Mouse (Mus musculus) hindbrain, embryonic 12.5 days (tissue): Measurements from ENCODE around the gene Gcn1l1. TPM values are rescaled to one million over a fixed set of nuclear protein-coding genes. Genes with fewer than 3 reads are reported as not detected.
"Not testable (repeated sequence)": the region's sequence is repeated elsewhere in the genome, so short reads cannot be mapped to it uniquely, and the experiment has no call there.

Source experiments
- ATAC-seq: fragments of 200-750 bp; cut with Nextera tagmentation; 2 replicates; pipeline ENCODE4 v1.8.0; 2017; ENCODE audit warnings: moderate TSS enrichment; ENCODE audit not compliant: low FRiP score
- H3K27ac ChIP-seq: fragments of 300-500 bp; sonication (generic); 2 replicates; pipeline ENCODE4 v1.5.1; 2016; ENCODE audit warnings: mild to moderate bottlenecking
- H3K27me3 ChIP-seq: fragments of 300-500 bp; sonication (generic); 2 replicates; pipeline ENCODE4 v1.6.1; 2016; ENCODE audit warnings: mild to moderate bottlenecking
- H3K36me3 ChIP-seq: fragments of 300-500 bp; sonication (generic); 2 replicates; pipeline ENCODE4 v1.6.1; 2016; ENCODE audit warnings: mild to moderate bottlenecking
- H3K4me1 ChIP-seq: fragments of 300-500 bp; sonication (generic); 2 replicates; pipeline ENCODE4 v1.6.1; 2016
- H3K4me2 ChIP-seq: fragments of 300-500 bp; sonication (generic); replicated peaks from 2 replicates; pipeline ENCODE4 v1.6.1; 2016; ENCODE audit warnings: mild to moderate bottlenecking
- H3K4me3 ChIP-seq: fragments of 300-500 bp; sonication (generic); 2 replicates; pipeline ENCODE4 v1.5.1; 2016; ENCODE audit warnings: mild to moderate bottlenecking
- H3K9ac ChIP-seq: fragments of 300-500 bp; sonication (generic); 2 replicates; pipeline ENCODE4 v1.6.1; 2016; ENCODE audit warnings: mild to moderate bottlenecking, moderate library complexity
- H3K9me3 ChIP-seq: fragments of 300-500 bp; sonication (generic); replicated peaks from 2 replicates; pipeline ENCODE4 v1.6.1; 2016; ENCODE audit warnings: mild to moderate bottlenecking
- WGBS: fragments of 180-500 bp; shearing (Covaris S2); methylation state at CpG from one replicate; pipeline ENCODE4 v1.1.7; 2016; 5-methylcytosine and 5-hydroxymethylcytosine counted together
- polyA plus RNA-seq: library from polyadenylated mRNA; unstranded; fragments of >200 nt; fragmentation: Nextera tagmentation; extraction: Ambion mirVana; gene quantifications from 2 replicates; pipeline ENCODE4 v1.2.1, GENCODE M21; 2016

The Gcn1l1 gene
- polyA plus RNA-seq = 57.6 and 62.5 TPM in 2 replicates

DNA sequence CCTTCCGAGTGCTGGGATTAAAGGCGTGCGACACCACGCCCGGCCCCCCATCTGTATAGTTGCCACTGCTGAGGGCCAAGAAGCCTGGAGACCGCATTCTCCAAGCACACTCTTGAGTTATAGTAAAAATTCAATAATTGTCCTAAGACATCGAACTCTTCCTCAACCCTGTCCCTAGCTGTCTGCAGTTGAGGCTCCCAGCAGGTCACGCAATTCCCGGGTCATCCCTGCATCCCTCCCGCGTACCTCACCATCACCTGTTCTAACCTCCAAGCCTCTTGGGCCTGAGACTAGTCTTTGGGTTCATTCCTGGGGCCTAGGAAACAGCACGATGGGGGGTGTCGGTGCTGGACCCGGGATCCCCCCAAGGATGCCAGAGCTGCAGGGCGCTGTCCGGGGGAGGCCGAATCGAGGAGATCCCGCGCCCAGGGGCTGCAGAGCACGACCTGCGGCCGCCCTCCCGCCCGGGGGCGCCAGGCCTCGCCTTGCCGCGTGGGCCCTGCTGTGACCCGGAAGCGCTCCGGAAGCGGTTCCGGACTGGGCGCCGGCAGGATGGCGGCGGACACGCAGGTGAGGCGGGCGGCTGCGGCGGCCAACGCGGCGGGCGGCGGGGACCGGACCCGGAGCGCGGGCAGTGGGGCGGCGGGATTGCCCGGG, at the start of gene Gcn1l1:
Gene Gcn1l1, plus strand, starts transcription at position 518 of the 657 bp plus-strand sequence.
- H3K36me3 ChIP-seq = peaks cover 27% of the 10 kb centered on the region
- ATAC-seq = peak; percentile 83
- 2% methylated on average over 44 of the region's 55 CpGs for WGBS

DNA sequence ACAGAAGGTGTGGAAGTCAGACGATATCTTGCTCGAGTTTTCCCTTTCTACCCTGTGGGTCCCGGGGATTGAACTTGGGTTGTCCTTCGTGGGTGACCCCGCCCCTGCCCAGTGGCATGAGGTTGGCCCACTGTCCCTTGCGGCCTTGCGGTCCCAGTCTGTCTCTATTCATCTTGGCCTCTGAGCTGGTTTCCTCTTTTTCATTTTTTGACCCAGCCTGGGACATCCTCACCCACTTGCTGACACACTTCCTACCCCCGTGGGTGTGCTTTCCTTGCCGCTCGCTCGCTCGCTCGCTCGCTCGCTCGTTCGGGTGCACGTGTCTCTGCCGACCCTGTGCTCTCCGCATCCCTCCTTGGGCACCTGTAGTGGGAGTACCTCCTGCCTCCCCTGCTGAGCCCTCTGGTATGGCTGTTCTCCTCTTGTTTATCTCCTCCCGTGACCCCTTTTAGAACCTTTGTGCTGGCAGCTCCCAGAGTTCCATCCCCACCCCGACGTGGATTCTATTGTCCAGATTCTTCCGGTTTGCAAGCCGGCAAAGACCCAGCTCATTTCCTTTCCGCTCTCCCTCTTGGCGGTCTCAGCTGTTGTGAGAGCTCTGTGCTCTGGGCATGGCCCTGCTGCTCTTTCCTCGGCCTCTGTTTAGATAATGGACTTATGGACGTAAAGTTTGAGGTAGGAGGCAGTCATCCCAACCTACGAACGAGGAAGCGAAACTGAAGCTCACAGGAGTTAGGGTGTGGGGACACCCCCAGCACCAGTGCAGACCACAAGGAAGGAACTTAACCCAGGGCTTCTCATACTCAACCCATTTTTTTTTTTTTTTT, 48.8 kb upstream of the Gcn1l1 start:
- Histone ChIP-seq H3K9me3 (no peaks in the 10 kb centered on the region), H3K4me1 (peaks cover 17% of the 10 kb centered on the region), H3K27ac (no peak overlapping the region), H3K9ac (no peak overlapping the region), H3K4me3 (no peak overlapping the region), H3K4me2 (no peak overlapping the region), H3K36me3 (no peaks in the 10 kb centered on the region), H3K27me3 (no peaks in the 10 kb centered on the region)
- WGBS = 82% methylated on average over 32 of the region's 32 CpGs
- ATAC-seq = no peak

More for the DNA sequence above, at the start of gene Gcn1l1:
- Histone ChIP-seq H3K9me3 (no peaks in the 10 kb centered on the region), H3K27ac (peak within 1 kb of the TSS; percentile 79), H3K27me3 (no peaks in the 10 kb centered on the region), H3K4me2 (peak within 1 kb of the TSS; percentile 81), H3K9ac (peak within 1 kb of the TSS; percentile 94), H3K4me3 (peak within 1 kb of the TSS; percentile 97), H3K4me1 (peaks cover 30% of the 10 kb centered on the region)

DNA sequence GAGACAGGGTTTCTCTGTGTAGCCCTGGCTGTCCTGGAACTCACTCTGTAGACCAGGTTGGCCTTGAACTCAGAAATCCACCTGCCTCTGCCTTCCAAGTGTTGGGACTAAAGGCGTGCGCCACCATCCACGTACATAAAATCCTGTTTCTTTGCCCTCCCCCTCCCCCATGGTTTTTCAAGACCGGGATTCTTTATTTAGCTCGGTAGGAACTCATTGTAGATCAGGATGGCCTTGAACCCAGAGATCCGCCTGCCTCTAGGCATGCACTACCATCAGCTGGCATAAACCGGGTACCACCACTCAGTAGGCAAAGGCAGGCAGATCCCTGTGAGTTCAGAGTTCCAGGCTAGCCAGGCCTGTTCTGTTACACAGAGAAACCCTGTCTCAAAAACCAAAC, 48.1 kb upstream of the Gcn1l1 start:
- no peaks in the 10 kb centered on the region for H3K9me3 ChIP-seq
- H3K4me1 ChIP-seq = peaks cover 21% of the 10 kb centered on the region
- H3K4me2 ChIP-seq = no peak overlapping the region
- H3K27me3 ChIP-seq = no peaks in the 10 kb centered on the region
- no peak overlapping the region for H3K4me3 ChIP-seq
- no peak overlapping the region for H3K27ac ChIP-seq
- no peak overlapping the region for H3K9ac ChIP-seq
- no peaks in the 10 kb centered on the region for H3K36me3 ChIP-seq
- ATAC-seq = no peak
- 90% methylated on average over 7 of the region's 7 CpGs for WGBS

DNA sequence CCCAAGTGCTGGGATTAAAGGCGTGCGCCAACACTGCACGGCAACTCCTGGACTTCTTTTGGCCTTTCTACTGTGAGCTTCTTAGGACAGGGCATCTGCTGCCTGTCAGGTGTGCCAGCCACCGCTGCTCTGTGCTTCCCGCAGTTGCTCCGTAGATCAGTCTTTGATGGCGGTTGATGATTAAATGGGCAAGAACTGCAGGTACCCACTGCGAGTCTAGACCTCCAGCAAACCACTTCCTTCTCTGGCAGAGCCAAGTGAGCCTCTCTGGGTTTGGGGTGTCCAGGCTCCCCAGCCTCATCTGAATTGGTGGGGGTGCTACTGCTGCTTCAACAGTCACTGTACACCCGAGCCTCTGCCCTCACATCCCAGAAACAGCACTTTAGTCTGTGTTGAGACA, 47.6 kb upstream of the Gcn1l1 start:
- H3K4me2 ChIP-seq = no peak overlapping the region
- no peaks in the 10 kb centered on the region for H3K36me3 ChIP-seq
- H3K27ac ChIP-seq = no peak overlapping the region
- H3K4me1 ChIP-seq = peaks cover 24% of the 10 kb centered on the region
- no peak overlapping the region for H3K9ac ChIP-seq
- no peaks in the 10 kb centered on the region for H3K9me3 ChIP-seq
- H3K4me3 ChIP-seq = no peak overlapping the region
- ATAC-seq = no peak
- no peaks in the 10 kb centered on the region for H3K27me3 ChIP-seq
- WGBS = 94% methylated on average over 9 of the region's 9 CpGs

DNA sequence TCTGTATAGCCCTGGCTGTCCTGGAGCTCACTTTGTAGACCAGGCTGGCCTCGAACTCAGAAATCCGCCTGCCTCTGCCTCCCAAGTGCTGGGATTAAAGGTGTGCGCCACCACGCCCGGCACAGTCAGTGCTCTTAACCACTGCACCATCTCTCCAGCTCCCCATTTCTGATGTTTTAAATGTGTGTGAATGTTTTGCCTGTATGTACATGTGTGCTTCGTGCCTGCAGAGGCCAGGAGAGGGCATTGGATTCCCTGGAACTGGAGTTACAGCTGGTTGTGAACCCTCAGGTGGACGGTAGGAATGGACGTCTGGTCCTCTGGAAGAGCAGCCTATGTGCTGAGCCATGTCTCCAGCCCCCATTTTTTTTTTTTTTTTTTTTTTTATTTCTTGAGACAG, 46.8 kb upstream of the Gcn1l1 start:
- H3K27me3 ChIP-seq = not testable (repeated sequence)
- peaks cover 28% of the 10 kb centered on the region for H3K4me1 ChIP-seq

DNA sequence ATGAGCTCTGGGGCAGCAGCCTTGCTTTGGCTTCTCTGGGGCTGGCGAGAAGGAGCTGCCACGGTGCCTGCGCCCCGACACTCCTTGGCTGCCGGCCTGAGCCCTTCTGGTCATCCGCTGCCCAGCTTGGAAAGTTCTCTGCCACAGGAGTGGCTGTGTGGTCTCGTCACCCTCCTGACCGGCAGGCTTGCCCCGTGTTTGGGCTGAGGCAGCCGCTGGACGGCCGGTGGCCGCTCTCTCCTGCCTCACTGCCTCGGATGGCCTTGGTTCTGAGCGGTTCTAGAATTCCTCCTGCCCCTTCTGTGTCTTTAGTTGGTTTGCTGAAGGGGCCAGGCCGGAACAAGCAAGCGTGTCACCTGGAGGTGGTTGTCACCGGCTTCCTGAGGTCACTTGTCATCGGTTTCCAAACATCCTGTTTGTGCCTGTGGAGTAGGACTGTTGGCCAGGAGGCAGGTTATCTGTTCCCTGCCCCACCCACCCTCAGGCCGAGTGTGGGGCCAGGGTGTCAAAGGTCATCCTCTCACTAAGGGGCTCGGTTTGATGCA, 44.7 kb upstream of the Gcn1l1 start:
- WGBS = 68% methylated on average over 21 of the region's 21 CpGs
- ATAC-seq = no peak

More for the DNA sequence above, 46.8 kb upstream of the Gcn1l1 start:
- not testable (repeated sequence) for H3K4me2 ChIP-seq, H3K4me3 ChIP-seq, H3K9me3 ChIP-seq, ATAC-seq, H3K36me3 ChIP-seq, H3K27ac ChIP-seq, H3K9ac ChIP-seq
- WGBS = 88% methylated on average over 8 of the region's 8 CpGs

DNA sequence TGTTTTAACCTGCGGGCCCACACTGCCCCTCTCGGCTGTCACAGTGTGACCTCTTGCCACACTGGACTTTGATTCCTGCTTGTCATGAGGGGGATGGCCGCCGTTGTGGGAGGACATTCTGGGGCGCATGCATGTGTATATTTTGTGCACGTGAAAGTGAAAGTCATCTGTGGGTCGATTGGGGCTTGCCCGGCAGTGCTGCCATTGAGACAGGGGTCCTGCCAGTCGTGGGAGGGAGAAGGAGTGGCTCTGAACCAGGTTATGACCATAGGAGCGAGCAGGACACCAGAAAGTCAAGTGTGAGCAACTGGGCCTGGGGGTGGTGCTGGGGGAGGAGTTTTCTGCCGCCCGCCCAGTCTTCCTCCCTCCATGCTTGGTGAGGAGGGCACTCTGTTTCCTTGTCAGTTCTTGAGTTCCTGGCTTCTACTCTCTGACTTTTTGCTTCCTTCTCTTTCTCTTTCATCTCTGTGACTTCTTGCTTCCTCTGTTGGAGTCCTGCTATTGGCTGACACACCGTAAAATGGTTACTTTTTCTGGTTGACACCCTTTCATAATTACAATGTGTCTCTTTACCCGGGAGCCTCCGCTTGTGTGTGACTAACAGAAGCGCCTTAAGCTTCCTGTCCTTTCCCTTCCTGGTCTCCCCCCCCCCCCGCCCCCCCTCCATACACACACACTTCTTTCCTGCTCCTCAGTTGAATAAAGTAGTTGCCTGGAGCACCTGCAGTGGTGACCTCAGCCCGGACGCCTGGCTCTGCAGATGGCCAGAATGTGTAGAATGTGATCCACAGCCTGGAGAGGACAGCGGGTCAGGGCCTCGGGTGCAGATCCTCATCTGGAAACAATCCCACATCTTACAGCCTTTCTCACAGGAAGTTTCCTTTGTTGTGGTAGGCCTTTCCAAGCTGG, 43.2 kb upstream of the Gcn1l1 start:
- Histone ChIP-seq H3K27me3 (no peaks in the 10 kb centered on the region), H3K4me1 (peaks cover 37% of the 10 kb centered on the region), H3K27ac (peak overlapping the region; percentile 23; the same call in 1 of the 2 replicates), H3K4me2 (no peak overlapping the region), H3K9ac (0 out of 2 replicates have a peak overlapping the region, but pooled peaks have one; percentile 8), H3K9me3 (no peaks in the 10 kb centered on the region), H3K4me3 (no peak overlapping the region), H3K36me3 (no peaks in the 10 kb centered on the region)
- WGBS = 70% methylated on average over 20 of the region's 21 CpGs
- ATAC-seq = no peak

More for the DNA sequence above, 44.7 kb upstream of the Gcn1l1 start:
- Histone ChIP-seq H3K4me3 (no peak overlapping the region), H3K9me3 (no peaks in the 10 kb centered on the region), H3K4me2 (no peak overlapping the region), H3K4me1 (peaks cover 35% of the 10 kb centered on the region), H3K9ac (no peak overlapping the region), H3K36me3 (no peaks in the 10 kb centered on the region), H3K27me3 (no peaks in the 10 kb centered on the region), H3K27ac (no peak overlapping the region)

DNA sequence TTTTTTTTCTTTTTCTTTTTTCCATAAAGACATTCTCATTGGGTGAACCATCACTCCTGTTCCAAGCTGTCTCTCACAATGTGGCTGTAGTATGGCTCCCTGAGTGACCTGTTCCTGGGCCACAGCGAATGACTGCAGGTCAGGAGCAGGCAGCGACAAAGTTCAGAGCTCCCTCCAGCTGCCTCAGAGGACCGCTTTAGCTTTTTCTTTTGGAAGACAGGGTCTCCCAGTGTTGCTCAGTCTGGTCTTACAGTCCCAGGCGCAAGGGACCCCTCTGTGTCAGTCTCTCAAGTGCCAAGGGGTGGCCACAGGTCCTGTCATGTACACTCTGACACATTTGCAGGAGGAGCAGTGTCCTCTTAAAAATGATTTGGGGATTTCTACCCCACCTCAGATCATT, 42.5 kb upstream of the Gcn1l1 start:
- Histone ChIP-seq H3K27ac (no peak overlapping the region), H3K4me2 (no peak overlapping the region), H3K36me3 (no peaks in the 10 kb centered on the region), H3K4me1 (peaks cover 37% of the 10 kb centered on the region), H3K27me3 (no peaks in the 10 kb centered on the region), H3K9me3 (no peaks in the 10 kb centered on the region), H3K4me3 (no peak overlapping the region), H3K9ac (no peak overlapping the region)
- no peak for ATAC-seq
- 75% methylated on average over 4 of the region's 4 CpGs for WGBS

DNA sequence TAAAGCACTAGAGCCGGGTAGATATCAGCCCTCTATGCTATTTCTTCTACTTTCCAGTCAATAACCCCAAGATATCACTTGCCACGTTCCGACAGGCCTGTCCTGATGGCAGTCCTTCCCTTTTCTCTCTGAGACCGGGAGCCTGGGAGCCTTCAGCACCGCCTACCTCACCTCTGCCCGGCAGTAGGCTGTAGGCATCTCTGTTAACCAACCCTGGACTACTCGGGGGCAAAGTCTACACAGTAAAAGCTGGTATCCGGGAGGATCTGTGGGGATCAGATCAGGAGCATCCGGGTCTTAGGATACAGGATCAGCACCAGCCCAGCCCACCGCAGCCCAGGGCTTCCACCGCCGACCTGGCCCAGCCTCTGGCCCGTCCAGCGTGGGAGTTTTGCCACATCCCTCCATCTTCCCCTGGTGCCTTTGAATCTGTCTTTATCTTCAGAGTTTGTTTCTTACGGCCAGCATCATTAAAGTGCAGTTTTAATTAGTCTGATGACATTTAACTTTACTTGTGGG, 42.0 kb upstream of the Gcn1l1 start:
- Histone ChIP-seq H3K27me3 (no peaks in the 10 kb centered on the region), H3K9ac (no peak overlapping the region), H3K36me3 (no peaks in the 10 kb centered on the region), H3K4me3 (no peak overlapping the region), H3K4me2 (no peak overlapping the region), H3K4me1 (peaks cover 37% of the 10 kb centered on the region), H3K27ac (no peak overlapping the region), H3K9me3 (no peaks in the 10 kb centered on the region)
- WGBS = 73% methylated on average over 15 of the region's 15 CpGs
- ATAC-seq = no peak

DNA sequence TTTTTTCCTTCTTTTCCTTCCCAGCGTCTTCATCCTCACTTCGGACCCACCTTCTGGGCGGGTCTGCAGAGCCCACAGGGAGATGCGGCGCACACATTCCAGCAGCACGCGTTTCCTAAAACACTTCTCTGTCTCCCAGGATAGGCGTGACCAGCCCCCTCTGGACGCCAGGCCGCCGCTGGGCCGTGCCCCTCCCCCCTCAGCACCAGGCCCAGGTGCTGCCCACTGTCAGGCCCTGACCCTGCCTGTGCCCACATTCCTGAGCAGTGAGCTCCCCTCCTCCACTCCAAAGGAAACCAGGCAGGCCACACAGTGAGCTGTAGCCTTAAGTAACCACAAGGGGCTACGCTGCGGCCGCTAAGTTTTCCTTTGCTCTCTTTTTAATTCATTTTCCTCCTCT, 41.1 kb upstream of the Gcn1l1 start:
- ATAC-seq = no peak
- no peaks in the 10 kb centered on the region for H3K36me3 ChIP-seq
- H3K4me1 ChIP-seq = peaks cover 37% of the 10 kb centered on the region
- 0 out of 2 replicates have a peak overlapping the region, but pooled peaks have one; percentile 14 for H3K9ac ChIP-seq
- WGBS = 6% methylated on average over 15 of the region's 15 CpGs
- no peaks in the 10 kb centered on the region for H3K27me3 ChIP-seq
- H3K4me3 ChIP-seq = no peak overlapping the region
- peak overlapping the region; percentile 34 for H3K4me2 ChIP-seq
- peak overlapping the region; percentile 30; the same call in 1 of the 2 replicates for H3K27ac ChIP-seq
- H3K9me3 ChIP-seq = no peaks in the 10 kb centered on the region

DNA sequence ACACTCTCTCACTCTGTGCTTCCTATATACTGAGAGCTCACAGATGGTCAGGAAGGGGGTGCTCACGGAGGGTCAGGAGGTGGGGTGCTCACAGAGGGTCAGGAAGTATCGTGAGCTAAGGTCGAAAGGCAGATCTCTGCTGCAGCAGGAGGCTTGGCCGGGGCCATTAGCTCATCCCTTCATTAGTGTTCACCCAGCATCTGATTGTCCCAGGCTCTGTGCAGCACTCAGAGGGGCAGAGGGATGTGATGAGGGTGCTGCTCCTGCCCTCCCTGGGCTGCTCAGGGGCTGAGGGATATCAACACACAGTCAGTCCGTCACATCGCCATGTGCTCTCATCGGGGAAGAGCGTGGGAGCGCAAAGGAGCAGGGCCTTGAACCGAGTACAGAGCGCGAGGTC, 40.6 kb upstream of the Gcn1l1 start:
- H3K27me3 ChIP-seq = no peaks in the 10 kb centered on the region
- 0 out of 2 replicates have a peak overlapping the region, but pooled peaks have one; percentile 9 for H3K9ac ChIP-seq
- no peak overlapping the region for H3K4me3 ChIP-seq
- no peaks in the 10 kb centered on the region for H3K36me3 ChIP-seq
- no peaks in the 10 kb centered on the region for H3K9me3 ChIP-seq
- H3K4me1 ChIP-seq = peaks cover 37% of the 10 kb centered on the region
- no peak; the same call in 1 of the 2 replicates for ATAC-seq
- 52% methylated on average over 12 of the region's 12 CpGs for WGBS
- peak overlapping the region; percentile 34; the same call in 1 of the 2 replicates for H3K4me2 ChIP-seq
- H3K27ac ChIP-seq = no peak overlapping the region
